Mouse (Mus musculus) CH12.LX (cell line): Measurements from ENCODE around the gene Cckbr. TPM values are rescaled to one million over a fixed set of nuclear protein-coding genes. Genes with fewer than 3 reads are reported as not detected.

Experiments used
- DNase-seq: peaks from one replicate; pipeline ENCODE4 v3.0.0-alpha.2; 2013; ENCODE audit errors: extremely low read depth
- H3K27ac ChIP-seq: 2 replicates; pipeline ENCODE4 v1.5.1; 2012; ENCODE audit warnings: low read depth, mild to moderate bottlenecking, control low read depth, moderate library complexity; ENCODE audit not compliant: insufficient read depth
- H3K27me3 ChIP-seq: replicated peaks from 2 replicates; pipeline ENCODE3; 2012; ENCODE audit warnings: inconsistent platforms
- H3K36me3 ChIP-seq, 2 experiments: replicated peaks in 1 of 2; 2 replicates each; pipeline versions ENCODE3 to v1.6.1; 2012; ENCODE audit warnings: inconsistent platforms in 1 of 2, low read length in 1 of 2, mild to moderate bottlenecking in 1 of 2, mixed read lengths in 1 of 2, moderate library complexity in 1 of 2; ENCODE audit not compliant: control insufficient read depth in 1 of 2, insufficient read depth in 1 of 2
- H3K4me1 ChIP-seq, 2 experiments: 2 replicates each; pipeline ENCODE4 v1.6.1; 2012; ENCODE audit warnings: inconsistent platforms in 1 of 2, moderate library complexity in 1 of 2; ENCODE audit not compliant: insufficient read depth in 2 of 2, control insufficient read depth in 1 of 2
- H3K4me2 ChIP-seq: 2 replicates; pipeline ENCODE4 v1.6.1; 2012; ENCODE audit warnings: low read depth, mild to moderate bottlenecking, control low read depth; ENCODE audit not compliant: poor library complexity, insufficient read depth, severe bottlenecking
- H3K4me3 ChIP-seq, 3 experiments: fragments of 150-350 bp in 1 of 3; sonication (generic) in 1 of 3; replicated peaks in 1 of 3; 2 replicates each; pipeline versions ENCODE3 to v1.5.1; 2011 to 2012; ENCODE audit warnings: low read depth in 2 of 3, low read length in 2 of 3, mild to moderate bottlenecking in 2 of 3, moderate library complexity in 2 of 3, control low read depth in 1 of 3, improper control_type of control experiment in 1 of 3, inconsistent platforms in 1 of 3, mixed read lengths in 1 of 3; ENCODE audit not compliant: poor library complexity in 1 of 3
- H3K79me2 ChIP-seq: replicated peaks from 2 replicates; pipeline ENCODE4 v1.6.1; 2012; ENCODE audit warnings: mild to moderate bottlenecking, moderate library complexity; ENCODE audit not compliant: control insufficient read depth, poor library complexity, insufficient read depth, severe bottlenecking; ENCODE audit errors: extremely low read depth
- H3K9ac ChIP-seq: 2 replicates; pipeline ENCODE4 v1.6.1; 2012; ENCODE audit warnings: low read depth, mild to moderate bottlenecking, control low read depth, moderate library complexity; ENCODE audit not compliant: insufficient read depth
- H3K9me3 ChIP-seq: replicated peaks from 2 replicates; pipeline ENCODE3; 2012; ENCODE audit warnings: low read length, inconsistent platforms, mixed read lengths
- BHLHE40 ChIP-seq: IDR thresholded peaks from 2 replicates; pipeline ENCODE4 v1.6.1; 2011; ENCODE audit warnings: mild to moderate bottlenecking, low read depth, low read length, improper control_type of control experiment
- CHD1 ChIP-seq: IDR thresholded peaks from 2 replicates; pipeline ENCODE4 v1.6.1; 2012; ENCODE audit warnings: low read depth, low read length, improper control_type of control experiment, inconsistent platforms
- CHD2 ChIP-seq: IDR thresholded peaks from 2 replicates; pipeline ENCODE4 v1.6.1; 2011; ENCODE audit warnings: low read length, improper control_type of control experiment
- E2F4 ChIP-seq: IDR thresholded peaks from 2 replicates; pipeline ENCODE4 v1.6.1; 2011; ENCODE audit warnings: low read depth, low read length, improper control_type of control experiment; ENCODE audit not compliant: insufficient replicate concordance
- ELF1 ChIP-seq: IDR thresholded peaks from 2 replicates; pipeline ENCODE4 v1.6.1; 2014; ENCODE audit warnings: low read depth, mild to moderate bottlenecking, inconsistent platforms, low read length, improper control_type of control experiment
- EP300 ChIP-seq: IDR thresholded peaks from 2 replicates; pipeline ENCODE4 v1.6.1; 2011; ENCODE audit warnings: low read length, improper control_type of control experiment
- JUND ChIP-seq: conservative IDR thresholded peaks from 2 replicates; pipeline ENCODE4 v1.6.1; 2011; ENCODE audit warnings: low read depth, low read length, improper control_type of control experiment
- MAFK ChIP-seq: IDR thresholded peaks from 2 replicates; pipeline ENCODE4 v1.6.1; 2011; ENCODE audit warnings: low read length, improper control_type of control experiment; ENCODE audit not compliant: insufficient replicate concordance
- MAX ChIP-seq: IDR thresholded peaks from 2 replicates; pipeline ENCODE4 v1.6.1; 2011; ENCODE audit warnings: low read length, improper control_type of control experiment
- MEF2A ChIP-seq: IDR thresholded peaks from 2 replicates; pipeline ENCODE4 v1.6.1; 2014; ENCODE audit warnings: low read depth, mild to moderate bottlenecking, inconsistent platforms, low read length, improper control_type of control experiment, borderline replicate concordance
- MXI1 ChIP-seq: IDR thresholded peaks from 2 replicates; pipeline ENCODE4 v1.6.1; 2011; ENCODE audit warnings: mild to moderate bottlenecking, low read depth, low read length, improper control_type of control experiment
- NELFE ChIP-seq: IDR thresholded peaks from 2 replicates; pipeline ENCODE4 v1.6.1; 2011; ENCODE audit warnings: low read depth, low read length, improper control_type of control experiment
- PAX5 ChIP-seq: IDR thresholded peaks from 2 replicates; pipeline ENCODE4 v1.6.1; 2012; ENCODE audit warnings: low read length, inconsistent platforms, mixed read lengths
- POLR2A ChIP-seq: IDR thresholded peaks from 2 replicates; pipeline ENCODE4 v1.6.1; 2011; ENCODE audit warnings: low read depth, mild to moderate bottlenecking, improper control_type of control experiment, low read length
- SIN3A ChIP-seq: IDR thresholded peaks from 2 replicates; pipeline ENCODE4 v1.6.1; 2012; ENCODE audit warnings: low read length, improper control_type of control experiment, inconsistent platforms
- TCF12 ChIP-seq: IDR thresholded peaks from 2 replicates; pipeline ENCODE4 v1.6.1; 2014; ENCODE audit warnings: low read depth, mild to moderate bottlenecking, inconsistent platforms, low read length, improper control_type of control experiment
- UBTF ChIP-seq: IDR thresholded peaks from 2 replicates; pipeline ENCODE4 v1.6.1; 2012; ENCODE audit warnings: low read depth, mild to moderate bottlenecking, inconsistent platforms, low read length, improper control_type of control experiment, moderate library complexity
- USF2 ChIP-seq: conservative IDR thresholded peaks from 2 replicates; pipeline ENCODE4 v1.6.1; 2011; ENCODE audit warnings: low read depth, low read length, improper control_type of control experiment
- ZC3H11A ChIP-seq: IDR thresholded peaks from 2 replicates; pipeline ENCODE4 v1.6.1; 2012; ENCODE audit warnings: low read depth, mild to moderate bottlenecking, inconsistent platforms, low read length, improper control_type of control experiment
- ZMIZ1 ChIP-seq: IDR thresholded peaks from 2 replicates; pipeline ENCODE4 v1.6.1; 2012; ENCODE audit warnings: low read depth, mild to moderate bottlenecking, inconsistent platforms, low read length, improper control_type of control experiment
- ZNF384 ChIP-seq: IDR thresholded peaks from 2 replicates; pipeline ENCODE4 v1.6.1; 2012; ENCODE audit warnings: low read depth, low read length, improper control_type of control experiment, inconsistent platforms
- dilution Hi-C: fragments of 300-500 bp; cut with MboI; formaldehyde crosslinking; loops from 2 replicates; pipeline ENCODE4 v1.14.3; 2020; ENCODE audit warnings: low sequenced_read_pairs; ENCODE audit not compliant: extremely low pct_unique_long_range_greater_than_20kb, extremely low pct_ligation_motif_present
- in situ Hi-C: fragments of 300-500 bp; cut with MboI; formaldehyde crosslinking; loops from 3 replicates; pipeline ENCODE4 v1.14.3; 2019; ENCODE audit warnings: low sequenced_read_pairs, low pct_ligation_motif_present, low pct_unique_long_range_greater_than_20kb, mixed read lengths
- polyA plus RNA-seq: library from polyadenylated mRNA; unstranded; fragments of >175 nt; gene quantifications from 2 replicates; pipeline ENCODE4 v1.2.1, GENCODE M21; 2012; ENCODE audit warnings: low read depth; ENCODE audit not compliant: insufficient read length
- total RNA-seq, 2 experiments: library from RNA; depleted of rRNA; stranded (reverse); fragments of 300-350 nt in 1 of 2; fragments of >200 nt in 1 of 2; gene quantifications; 2 replicates each; pipeline ENCODE4 v1.2.3; 2012 to 2014

The Cckbr gene
- total and polyA plus RNA-seq, 3 experiments = not detected

DNA sequence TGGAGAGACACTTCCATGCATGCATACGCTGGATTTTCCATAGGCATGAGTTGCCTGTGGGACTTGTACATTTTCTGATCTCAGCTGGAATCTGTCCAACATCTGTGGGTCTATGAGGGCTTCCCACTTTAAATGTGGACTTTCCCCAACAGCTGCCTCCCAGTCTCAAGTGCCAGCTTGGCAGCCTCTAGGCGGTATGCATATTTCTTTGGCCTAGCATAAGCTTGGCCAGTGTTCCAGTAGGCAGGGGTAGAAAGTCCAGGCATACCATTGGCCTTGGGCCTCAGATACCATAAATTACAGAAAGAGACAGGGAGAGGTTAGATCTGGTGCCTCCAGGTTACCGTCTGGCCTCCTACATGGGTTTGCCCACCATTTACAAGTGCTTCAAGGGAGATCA lies 72.3 kb downstream of the Cckbr start:
- in situ Hi-C loops = no loop called here
- Histone ChIP-seq H3K4me1 (peaks cover 0 to 7% of the 10 kb centered on the region in 2 experiments; a peak in 1 of 4 replicates), H3K9me3 (no peaks in the 10 kb centered on the region), H3K9ac (no peak overlapping the region), H3K4me3 (no peak overlapping the region), H3K4me2 (no peak overlapping the region), H3K27ac (no peak overlapping the region), H3K27me3 (no peaks in the 10 kb centered on the region), H3K79me2 (no peaks in the 10 kb centered on the region), H3K36me3 (no peaks in the 10 kb centered on the region)
- dilution Hi-C loops = no loop called here
- DNase-seq = no peak
- TF ChIP-seq USF2 = no peak
- no peak for TF ChIP-seq PAX5
- no peak for TF ChIP-seq EP300
- TF ChIP-seq MAFK = no peak
- TF ChIP-seq MAX = no peak
- TF ChIP-seq E2F4 = no peak
- no peak for TF ChIP-seq ZC3H11A
- TF ChIP-seq MEF2A = no peak
- TF ChIP-seq MXI1 = no peak
- no peak for TF ChIP-seq CHD2

- in situ Hi-C loops = no loop called here
- dilution Hi-C loops = no loop called here
Measured at GRCm38 (mm10) chr7:105498854-105499492, 73.4 kb downstream of the Cckbr start.

GRCm38 (mm10) chr7:105499676-105500075 lies 74.1 kb downstream of the Cckbr start:
- Histone ChIP-seq H3K27me3 (no peaks in the 10 kb centered on the region), H3K9ac (no peak overlapping the region), H3K4me2 (no peak overlapping the region), H3K4me1 (peaks cover 0 to 7% of the 10 kb centered on the region in 2 experiments; a peak in 1 of 4 replicates), H3K27ac (no peak overlapping the region), H3K79me2 (no peaks in the 10 kb centered on the region), H3K9me3 (no peaks in the 10 kb centered on the region), H3K4me3 (no peak overlapping the region), H3K36me3 (no peaks in the 10 kb centered on the region)
- no peak for DNase-seq
- dilution Hi-C loops (no loop called here), in situ Hi-C loops (no loop called here)
- no peak for TF ChIP-seq MEF2A
- no peak for TF ChIP-seq MAFK
- no peak for TF ChIP-seq CHD2
- TF ChIP-seq UBTF = no peak
- TF ChIP-seq SIN3A = no peak
- TF ChIP-seq TCF12 = no peak
- no peak for TF ChIP-seq USF2
- TF ChIP-seq BHLHE40 = no peak
- no peak for TF ChIP-seq JUND
- no peak for TF ChIP-seq CHD1
- no peak for TF ChIP-seq NELFE
- no peak for TF ChIP-seq ZNF384

More at GRCm38 (mm10) chr7:105498854-105499492, 73.4 kb downstream of the Cckbr start:
- H3K27me3 ChIP-seq = no peaks in the 10 kb centered on the region
- no peaks in the 10 kb centered on the region for H3K36me3 ChIP-seq
- TF ChIP-seq ELF1 (no peak), NELFE (no peak), PAX5 (no peak), TCF12 (no peak), POLR2A (no peak), CHD2 (no peak), ZMIZ1 (no peak)
- no peak overlapping the region for H3K27ac ChIP-seq
- DNase-seq = no peak
- no peaks in the 10 kb centered on the region for H3K79me2 ChIP-seq
- H3K4me2 ChIP-seq = no peak overlapping the region
- no peak overlapping the region for H3K4me3 ChIP-seq
- H3K9ac ChIP-seq = no peak overlapping the region
- no peaks in the 10 kb centered on the region for H3K9me3 ChIP-seq
- H3K4me1 ChIP-seq = peaks cover 0 to 7% of the 10 kb centered on the region in 2 experiments; a peak in 1 of 4 replicates
